Mouse (Mus musculus): Measurements from ENCODE around the gene Tshz2. TPM values are rescaled to one million over a fixed set of nuclear protein-coding genes. Genes with fewer than 3 reads are reported as not detected.
A peak's percentile ranks its signal among the peaks of the same experiment; 100 is the strongest.

Tshz2 gene
- polyA plus RNA-seq, 1 experiment from 2014 or later: 1.3 TPM

DNA sequence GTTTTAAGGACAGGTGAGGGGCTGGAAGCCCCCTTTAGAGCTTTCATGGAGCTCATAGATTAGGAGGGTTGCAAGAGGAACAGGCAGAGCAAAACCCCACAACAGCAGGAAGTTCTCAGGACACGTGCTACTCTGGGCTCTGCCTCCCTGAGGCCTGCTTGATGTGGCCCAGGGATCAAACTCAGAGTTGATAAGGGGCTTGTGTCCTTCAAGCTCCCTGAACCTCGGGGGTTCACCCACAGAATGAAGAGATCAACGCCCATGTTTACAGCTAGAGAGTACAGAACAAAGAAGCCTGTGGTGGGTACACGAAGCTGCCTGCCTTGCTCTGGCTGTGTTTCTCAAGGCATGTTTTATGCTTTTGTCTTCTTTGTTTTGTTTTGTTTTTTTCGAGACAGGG, 417.8 kb downstream of the Tshz2 start:
- ATAC-seq (ENCODE audit: low FRiP score) (no peak), DNase-seq (ENCODE audit: low spot score, missing footprints) (no peak)
- Histone ChIP-seq H3K36me3 (ENCODE audit: control insufficient read depth, insufficient read depth, low read length) (no peaks in the 10 kb centered on the region), H3K27ac (ENCODE audit: low read depth, low read length) (no peak overlapping the region), H3K4me1 (ENCODE audit: control insufficient read depth, insufficient read depth, low read length) (no peaks in the 10 kb centered on the region), H3K4me2 (no peak overlapping the region), H3K27me3 (ENCODE audit: control insufficient read depth, insufficient read depth, low read length) (no peaks in the 10 kb centered on the region), H3K9ac (ENCODE audit: low read length) (no peak overlapping the region), H3K9me3 (ENCODE audit: control insufficient read depth, low read length) (no peaks in the 10 kb centered on the region), H3K4me3 (ENCODE audit: low read depth, low read length) (no peak overlapping the region)
- 49% methylated on average over 5 of the region's 5 CpGs for WGBS

DNA sequence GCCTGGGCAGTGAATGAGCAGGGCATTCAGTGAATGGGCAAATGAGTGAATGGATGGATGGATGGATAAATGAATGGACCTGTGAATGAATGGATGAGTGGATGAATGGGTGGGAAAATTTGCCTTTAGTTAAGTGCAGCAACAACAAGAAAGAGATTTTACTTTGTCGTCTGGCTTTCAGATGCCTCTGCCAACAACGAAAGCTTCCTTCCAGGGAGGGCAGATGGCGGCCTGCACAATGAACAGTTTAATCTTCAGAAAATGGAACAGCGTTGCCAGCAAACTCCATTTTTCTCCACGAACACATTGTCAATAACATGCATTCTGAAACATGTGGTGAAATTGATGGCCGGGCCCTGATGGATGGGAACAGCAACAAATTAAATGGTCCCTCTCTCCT, 418.6 kb downstream of the Tshz2 start:
- Histone ChIP-seq H3K4me3 (ENCODE audit: low read depth, low read length) (no peak overlapping the region), H3K9ac (ENCODE audit: low read length) (no peak overlapping the region), H3K4me1 (ENCODE audit: control insufficient read depth, insufficient read depth, low read length) (no peaks in the 10 kb centered on the region), H3K27ac (ENCODE audit: low read depth, low read length) (no peak overlapping the region), H3K4me2 (no peak overlapping the region), H3K27me3 (ENCODE audit: control insufficient read depth, insufficient read depth, low read length) (no peaks in the 10 kb centered on the region), H3K9me3 (ENCODE audit: control insufficient read depth, low read length) (no peaks in the 10 kb centered on the region), H3K36me3 (ENCODE audit: control insufficient read depth, insufficient read depth, low read length) (no peaks in the 10 kb centered on the region)
- DNase-seq (ENCODE audit: low spot score, missing footprints) (no peak), ATAC-seq (ENCODE audit: low FRiP score) (no peak)
- WGBS: 75% methylated on average over 6 of the region's 6 CpGs

DNA sequence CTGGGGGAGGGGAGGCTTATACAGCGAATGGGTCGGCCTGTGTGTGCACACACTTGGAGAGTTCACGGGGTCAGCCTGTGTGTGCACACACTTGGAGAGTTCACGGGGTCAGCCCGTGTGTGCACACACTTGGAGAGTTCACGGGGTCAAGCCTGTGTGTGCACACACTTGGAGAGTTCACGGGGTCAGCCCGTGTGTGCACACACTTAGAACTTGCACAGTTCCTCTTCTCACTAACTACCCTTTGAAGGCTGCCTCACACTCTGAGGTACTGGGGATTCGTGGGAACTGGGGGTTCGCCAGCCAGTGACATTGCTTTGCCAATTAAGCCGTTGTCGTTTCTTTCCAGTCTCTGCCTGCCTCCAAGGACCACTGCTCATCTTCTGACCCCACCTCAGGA, 422.1 kb downstream of the Tshz2 start:
- no peaks in the 10 kb centered on the region for H3K4me1 ChIP-seq (ENCODE audit: control insufficient read depth, insufficient read depth, low read length)
- ATAC-seq (ENCODE audit: low FRiP score) (no peak), DNase-seq (ENCODE audit: low spot score, missing footprints) (no peak)
- H3K4me3 ChIP-seq (ENCODE audit: low read depth, low read length): no peak overlapping the region
- no peak overlapping the region for H3K27ac ChIP-seq (ENCODE audit: low read depth, low read length)
- no peak overlapping the region for H3K4me2 ChIP-seq
- no peak overlapping the region for H3K9ac ChIP-seq (ENCODE audit: low read length)
- WGBS: 84% methylated on average over 12 of the region's 12 CpGs
- H3K36me3 ChIP-seq (ENCODE audit: control insufficient read depth, insufficient read depth, low read length): no peaks in the 10 kb centered on the region
- no peaks in the 10 kb centered on the region for H3K9me3 ChIP-seq (ENCODE audit: control insufficient read depth, low read length)
- H3K27me3 ChIP-seq (ENCODE audit: control insufficient read depth, insufficient read depth, low read length): no peaks in the 10 kb centered on the region

DNA sequence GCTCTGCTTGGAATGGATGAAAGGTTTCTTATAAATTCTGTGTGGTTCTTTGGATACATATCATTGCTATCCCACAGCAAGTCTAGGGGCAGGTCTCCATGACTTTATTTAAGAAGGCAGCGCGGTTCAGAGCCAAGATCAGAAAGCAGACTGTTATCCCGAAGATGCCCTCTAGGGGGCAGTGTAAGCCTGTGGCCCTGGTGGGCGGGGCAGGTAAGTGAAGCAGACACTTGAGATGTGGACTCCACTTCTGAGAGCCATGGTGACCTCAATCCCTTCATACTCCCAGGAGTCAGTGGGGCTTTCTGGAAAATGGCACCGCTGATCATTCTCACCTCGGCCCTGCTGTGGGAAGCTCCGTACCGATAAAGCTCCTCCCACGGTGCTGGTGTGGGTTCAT, 422.6 kb downstream of the Tshz2 start:
- no peak for ATAC-seq (ENCODE audit: low FRiP score)
- Histone ChIP-seq H3K36me3 (ENCODE audit: control insufficient read depth, insufficient read depth, low read length) (no peaks in the 10 kb centered on the region), H3K4me3 (ENCODE audit: low read depth, low read length) (no peak overlapping the region)

DNA sequence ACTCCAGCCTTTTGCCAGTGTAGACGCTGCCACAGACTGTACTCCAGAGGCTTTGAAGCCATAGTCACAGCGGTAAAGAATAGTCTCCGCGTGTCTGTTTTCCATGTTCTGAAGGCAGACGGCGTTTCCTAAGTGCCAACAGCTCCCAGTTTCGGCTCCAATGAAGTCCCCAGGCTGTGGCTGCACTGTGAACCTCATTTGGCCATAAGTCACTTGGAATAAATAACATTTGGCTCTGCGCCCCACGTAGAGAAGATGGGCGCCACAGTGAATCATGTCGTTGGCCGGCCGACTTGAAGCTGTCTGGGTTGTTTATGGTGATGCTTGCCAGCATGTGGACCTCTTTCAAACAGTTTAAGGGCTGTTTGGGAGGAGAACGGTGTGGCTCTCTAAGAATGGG, 426.0 kb downstream of the Tshz2 start:
- Histone ChIP-seq H3K4me3 (ENCODE audit: low read depth, low read length) (no peak overlapping the region), H3K9ac (ENCODE audit: low read length) (no peak overlapping the region), H3K27me3 (ENCODE audit: control insufficient read depth, insufficient read depth, low read length) (no peaks in the 10 kb centered on the region), H3K9me3 (ENCODE audit: control insufficient read depth, low read length) (no peaks in the 10 kb centered on the region), H3K27ac (ENCODE audit: low read depth, low read length) (no peak overlapping the region), H3K4me2 (no peak overlapping the region), H3K36me3 (ENCODE audit: control insufficient read depth, insufficient read depth, low read length) (no peaks in the 10 kb centered on the region), H3K4me1 (ENCODE audit: control insufficient read depth, insufficient read depth, low read length) (no peaks in the 10 kb centered on the region)
- WGBS: 93% methylated on average over 14 of the region's 14 CpGs
- ATAC-seq (ENCODE audit: low FRiP score) (no peak), DNase-seq (ENCODE audit: low spot score, missing footprints) (no peak)

More for the DNA sequence above, 422.6 kb downstream of the Tshz2 start:
- no peak overlapping the region for H3K27ac ChIP-seq (ENCODE audit: low read depth, low read length)
- no peaks in the 10 kb centered on the region for H3K27me3 ChIP-seq (ENCODE audit: control insufficient read depth, insufficient read depth, low read length)
- WGBS: 33% methylated on average over 9 of the region's 9 CpGs
- peak; percentile 91 for DNase-seq (ENCODE audit: low spot score, missing footprints)
- H3K9me3 ChIP-seq (ENCODE audit: control insufficient read depth, low read length): no peaks in the 10 kb centered on the region
- no peaks in the 10 kb centered on the region for H3K4me1 ChIP-seq (ENCODE audit: control insufficient read depth, insufficient read depth, low read length)
- no peak overlapping the region for H3K4me2 ChIP-seq
- no peak overlapping the region for H3K9ac ChIP-seq (ENCODE audit: low read length)

DNA sequence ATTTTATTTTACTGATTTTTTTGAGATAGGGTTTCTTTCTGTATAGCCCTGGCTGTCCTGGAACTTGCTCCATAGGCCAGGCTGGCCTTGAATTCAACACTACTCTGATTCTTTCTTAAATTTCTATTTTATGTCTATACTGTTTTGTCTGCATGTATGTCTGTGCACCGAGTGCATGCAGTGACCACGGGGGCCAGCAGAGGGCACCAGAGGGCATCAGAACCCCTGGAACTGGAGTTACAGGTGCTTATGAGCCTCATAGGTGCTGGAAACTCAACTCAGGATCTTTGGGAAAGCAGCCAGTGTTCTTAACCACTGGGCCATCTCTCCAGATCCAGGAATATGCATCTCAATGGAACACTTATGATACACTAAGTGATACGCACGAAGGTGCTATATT, 427.3 kb downstream of the Tshz2 start:
- Histone ChIP-seq H3K4me1 (ENCODE audit: control insufficient read depth, insufficient read depth, low read length) (no peaks in the 10 kb centered on the region), H3K4me3 (ENCODE audit: low read depth, low read length) (no peak overlapping the region), H3K9ac (ENCODE audit: low read length) (no peak overlapping the region), H3K27me3 (ENCODE audit: control insufficient read depth, insufficient read depth, low read length) (no peaks in the 10 kb centered on the region), H3K4me2 (no peak overlapping the region), H3K36me3 (ENCODE audit: control insufficient read depth, insufficient read depth, low read length) (no peaks in the 10 kb centered on the region), H3K27ac (ENCODE audit: low read depth, low read length) (no peak overlapping the region), H3K9me3 (ENCODE audit: control insufficient read depth, low read length) (no peaks in the 10 kb centered on the region)
- no peak for ATAC-seq (ENCODE audit: low FRiP score)
- DNase-seq (ENCODE audit: low spot score, missing footprints): peak; percentile 94
- WGBS: 64% methylated on average over 4 of the region's 4 CpGs

- no peak for ATAC-seq (ENCODE audit: low FRiP score)
- Histone ChIP-seq H3K4me2 (no peak overlapping the region), H3K9me3 (ENCODE audit: control insufficient read depth, low read length) (no peaks in the 10 kb centered on the region), H3K27ac (ENCODE audit: low read depth, low read length) (no peak overlapping the region), H3K4me3 (ENCODE audit: low read depth, low read length) (no peak overlapping the region), H3K27me3 (ENCODE audit: control insufficient read depth, insufficient read depth, low read length) (no peaks in the 10 kb centered on the region), H3K9ac (ENCODE audit: low read length) (no peak overlapping the region), H3K4me1 (ENCODE audit: control insufficient read depth, insufficient read depth, low read length) (no peaks in the 10 kb centered on the region), H3K36me3 (ENCODE audit: control insufficient read depth, insufficient read depth, low read length) (no peaks in the 10 kb centered on the region)
- DNase-seq (ENCODE audit: low spot score, missing footprints): no peak
- WGBS: 82% methylated on average over 3 of the region's 3 CpGs
Observed at GRCm38 (mm10) chr2:170062378-170062777, 429.6 kb downstream of the Tshz2 start.

DNA sequence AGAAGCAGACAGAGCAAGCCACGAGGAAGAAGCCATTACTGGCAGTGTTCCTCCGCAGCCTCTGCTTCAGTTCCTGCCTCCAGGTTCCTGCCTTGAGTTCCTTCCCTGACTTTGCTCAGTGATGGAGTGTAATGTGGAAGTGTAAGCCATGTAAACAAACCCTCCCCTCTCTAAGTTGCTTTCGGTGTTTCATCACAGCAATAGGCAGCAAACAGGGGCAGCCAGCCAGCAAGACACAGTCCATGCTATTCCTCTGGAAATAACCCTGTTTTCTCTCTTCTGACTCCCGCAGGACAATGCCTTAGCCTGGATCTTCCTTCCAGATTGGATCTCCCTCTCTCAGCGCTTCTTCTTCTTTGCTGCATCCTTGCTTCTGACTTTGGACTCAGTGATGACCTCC, 437.2 kb downstream of the Tshz2 start:
- no peaks in the 10 kb centered on the region for H3K27me3 ChIP-seq (ENCODE audit: control insufficient read depth, insufficient read depth, low read length)
- no peaks in the 10 kb centered on the region for H3K4me1 ChIP-seq (ENCODE audit: control insufficient read depth, insufficient read depth, low read length)
- no peak overlapping the region for H3K4me2 ChIP-seq
- H3K9me3 ChIP-seq (ENCODE audit: control insufficient read depth, low read length): no peaks in the 10 kb centered on the region
- DNase-seq (ENCODE audit: low spot score, missing footprints) (peak; percentile 80), ATAC-seq (ENCODE audit: low FRiP score) (no peak)
- H3K36me3 ChIP-seq (ENCODE audit: control insufficient read depth, insufficient read depth, low read length): no peaks in the 10 kb centered on the region
- no peak overlapping the region for H3K27ac ChIP-seq (ENCODE audit: low read depth, low read length)
- no peak overlapping the region for H3K4me3 ChIP-seq (ENCODE audit: low read depth, low read length)
- WGBS: 85% methylated on average over 5 of the region's 5 CpGs
- no peak overlapping the region for H3K9ac ChIP-seq (ENCODE audit: low read length)

DNA sequence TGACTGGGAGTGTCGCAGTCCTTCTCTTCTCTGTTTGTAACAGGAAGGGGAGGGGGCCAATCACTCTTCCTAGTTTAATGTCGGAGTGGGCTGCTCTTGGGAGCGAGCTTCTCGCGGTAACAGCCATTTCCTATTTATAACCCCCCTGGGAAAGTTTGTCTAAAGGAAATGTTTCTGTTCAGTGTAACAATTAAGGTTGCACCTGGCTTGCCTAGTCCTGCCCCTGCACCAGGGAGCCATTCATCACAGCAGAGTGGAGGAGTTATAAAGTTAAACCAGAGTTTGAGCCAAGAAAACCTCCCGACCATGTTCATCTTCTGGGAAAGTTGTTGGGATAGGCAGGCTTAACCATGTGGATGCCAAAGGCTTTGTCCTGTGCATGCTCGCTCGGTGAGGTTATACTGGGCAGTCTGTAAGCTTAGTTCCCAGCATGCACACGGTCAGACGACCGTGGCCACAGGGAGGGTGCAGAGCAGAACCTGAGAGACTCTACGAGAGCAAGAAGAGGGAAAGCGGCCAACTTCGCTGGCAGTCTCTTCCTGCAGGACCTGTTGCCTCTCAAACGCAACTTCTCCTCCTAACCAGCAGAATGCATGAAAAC, 437.9 kb downstream of the Tshz2 start:
- ATAC-seq (ENCODE audit: low FRiP score): no peak
- Histone ChIP-seq H3K27ac (ENCODE audit: low read depth, low read length) (no peak overlapping the region), H3K4me1 (ENCODE audit: control insufficient read depth, insufficient read depth, low read length) (no peaks in the 10 kb centered on the region), H3K9me3 (ENCODE audit: control insufficient read depth, low read length) (no peaks in the 10 kb centered on the region), H3K27me3 (ENCODE audit: control insufficient read depth, insufficient read depth, low read length) (no peaks in the 10 kb centered on the region), H3K4me2 (no peak overlapping the region), H3K9ac (ENCODE audit: low read length) (no peak overlapping the region), H3K36me3 (ENCODE audit: control insufficient read depth, insufficient read depth, low read length) (no peaks in the 10 kb centered on the region), H3K4me3 (ENCODE audit: low read depth, low read length) (no peak overlapping the region)
- WGBS: 67% methylated on average over 15 of the region's 15 CpGs
- DNase-seq (ENCODE audit: low spot score, missing footprints): peak; percentile 72

Data from midbrain, embryonic 11.5 days (tissue).